Mouse (Mus musculus): ENCODE results near the gene Usp39. TPM values are rescaled to one million over a fixed set of nuclear protein-coding genes. Genes with fewer than 3 reads are reported as not detected.
A peak's percentile ranks its signal among the peaks of the same experiment; 100 is the strongest.

Gene Usp39
- polyA plus RNA-seq, 1 experiment from 2014 or later, result 113 TPM

GRCm38 (mm10) chr6:72366304-72366703, 21.3 kb upstream of the Usp39 start:
- Histone ChIP-seq H3K27ac (ENCODE audit: low read depth, low read length) (no peak overlapping the region), H3K27me3 (ENCODE audit: control insufficient read depth, insufficient read depth, low read length) (no peaks in the 10 kb centered on the region), H3K4me1 (replicated peaks; ENCODE audit: control insufficient read depth, insufficient read depth, low read length) (peaks cover 5% of the 10 kb centered on the region; the same call in 1 of the 2 replicates), H3K36me3 (ENCODE audit: control insufficient read depth, insufficient read depth, low read length) (no peaks in the 10 kb centered on the region), H3K4me3 (ENCODE audit: low read depth, low read length) (no peak overlapping the region), H3K9ac (ENCODE audit: low read length) (no peak overlapping the region), H3K9me3 (ENCODE audit: control insufficient read depth, low read length) (no peaks in the 10 kb centered on the region), H3K4me2 (ENCODE audit: low read depth, low read length, severe bottlenecking) (no peak overlapping the region)
- ATAC-seq (replicated peaks; ENCODE audit: low FRiP score), result no peak
- no peak for DNase-seq (ENCODE audit: low spot score)
- 66% methylated on average over 3 of the region's 3 CpGs for WGBS

GRCm38 (mm10) chr6:72364985-72365384, 20.0 kb upstream of the Usp39 start:
- no peak overlapping the region for H3K4me2 ChIP-seq (ENCODE audit: low read depth, low read length, severe bottlenecking)
- no peak overlapping the region for H3K27ac ChIP-seq (ENCODE audit: low read depth, low read length)
- no peak overlapping the region for H3K9ac ChIP-seq (ENCODE audit: low read length)
- 70% methylated on average over 6 of the region's 6 CpGs for WGBS
- H3K9me3 ChIP-seq (ENCODE audit: control insufficient read depth, low read length), result no peaks in the 10 kb centered on the region
- H3K36me3 ChIP-seq (ENCODE audit: control insufficient read depth, insufficient read depth, low read length), result no peaks in the 10 kb centered on the region
- peaks cover 5% of the 10 kb centered on the region; the same call in 1 of the 2 replicates for H3K4me1 ChIP-seq (replicated peaks; ENCODE audit: control insufficient read depth, insufficient read depth, low read length)
- DNase-seq (ENCODE audit: low spot score), result no peak
- no peak overlapping the region for H3K4me3 ChIP-seq (ENCODE audit: low read depth, low read length)
- H3K27me3 ChIP-seq (ENCODE audit: control insufficient read depth, insufficient read depth, low read length), result no peaks in the 10 kb centered on the region
- no peak for ATAC-seq (replicated peaks; ENCODE audit: low FRiP score)

DNA sequence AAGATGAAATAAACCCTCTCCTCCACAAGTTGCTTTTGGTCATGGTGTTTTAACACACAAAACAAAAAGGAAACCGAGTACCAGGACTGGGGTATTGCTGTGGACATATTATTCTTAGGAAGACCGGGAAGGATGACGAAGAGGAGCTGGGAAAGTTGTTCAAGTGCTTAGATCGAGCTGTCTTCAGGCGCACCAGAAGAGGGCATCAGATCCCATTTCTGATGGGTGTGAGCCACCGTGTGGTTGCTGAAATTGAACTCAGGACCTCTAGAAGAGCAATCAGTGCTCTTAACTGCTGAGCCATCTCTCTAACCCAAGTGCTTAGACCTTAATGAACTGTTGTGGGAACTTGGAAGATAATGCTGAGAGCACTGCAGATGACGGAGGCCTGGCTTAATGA, 19.0 kb upstream of the Usp39 start:
- Histone ChIP-seq H3K4me3 (ENCODE audit: low read depth, low read length) (no peak overlapping the region), H3K9me3 (ENCODE audit: control insufficient read depth, low read length) (no peaks in the 10 kb centered on the region), H3K9ac (ENCODE audit: low read length) (no peak overlapping the region), H3K27ac (ENCODE audit: low read depth, low read length) (no peak overlapping the region), H3K4me2 (ENCODE audit: low read depth, low read length, severe bottlenecking) (no peak overlapping the region), H3K36me3 (ENCODE audit: control insufficient read depth, insufficient read depth, low read length) (no peaks in the 10 kb centered on the region), H3K4me1 (replicated peaks; ENCODE audit: control insufficient read depth, insufficient read depth, low read length) (peaks cover 5% of the 10 kb centered on the region; the same call in 1 of the 2 replicates), H3K27me3 (ENCODE audit: control insufficient read depth, insufficient read depth, low read length) (no peaks in the 10 kb centered on the region)
- DNase-seq (ENCODE audit: low spot score), result no peak
- ATAC-seq (replicated peaks; ENCODE audit: low FRiP score), result no peak
- WGBS, result 44% methylated on average over 7 of the region's 7 CpGs

DNA sequence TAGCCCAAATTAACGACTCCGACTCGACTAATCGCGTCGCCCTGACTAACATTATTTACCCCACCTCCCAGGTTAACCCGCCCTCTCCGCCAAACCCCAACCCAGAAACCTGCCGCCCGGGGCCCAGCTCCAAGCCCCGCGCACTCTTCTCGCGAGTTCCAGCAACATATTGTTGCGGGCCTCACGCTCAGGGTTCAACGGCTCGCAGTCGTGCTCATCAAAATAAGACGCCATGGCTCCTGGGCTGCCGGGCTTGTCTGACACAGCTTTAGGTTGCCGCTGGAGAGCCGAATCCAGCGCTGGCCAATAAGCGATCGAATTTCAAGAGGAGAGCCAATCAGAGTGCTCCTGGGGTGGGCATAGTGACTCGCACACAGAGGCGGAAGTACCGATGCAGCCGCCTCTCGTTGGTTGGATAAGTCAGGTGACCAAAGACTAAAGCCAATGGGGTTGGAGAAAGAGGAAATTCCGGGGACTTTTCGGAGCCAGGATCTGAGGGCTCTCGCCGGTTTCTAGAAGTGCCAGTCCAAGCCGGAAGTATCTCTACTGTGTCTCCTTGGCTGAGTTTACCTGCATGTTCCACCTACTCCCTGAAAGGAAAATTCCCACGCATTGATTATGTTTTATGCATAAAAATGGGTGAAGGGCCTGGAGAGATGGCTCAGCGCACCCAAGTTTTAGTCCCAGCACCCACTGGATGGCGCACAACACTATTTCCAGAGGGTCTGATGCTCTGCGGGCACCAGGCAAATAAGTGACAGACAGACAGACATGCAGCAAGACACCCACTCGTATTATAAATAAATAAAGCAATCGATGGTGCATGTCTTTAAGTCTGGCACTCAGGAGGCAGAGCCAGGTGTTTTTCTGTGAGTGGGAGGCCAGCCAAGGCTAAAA, 17.4 kb upstream of the Usp39 start:
- Histone ChIP-seq H3K4me1 (replicated peaks; ENCODE audit: control insufficient read depth, insufficient read depth, low read length) (peaks cover 5% of the 10 kb centered on the region; the same call in 1 of the 2 replicates), H3K27me3 (ENCODE audit: control insufficient read depth, insufficient read depth, low read length) (no peaks in the 10 kb centered on the region), H3K4me2 (ENCODE audit: low read depth, low read length, severe bottlenecking) (peak overlapping the region; percentile 76), H3K36me3 (ENCODE audit: control insufficient read depth, insufficient read depth, low read length) (no peaks in the 10 kb centered on the region; the same call in 1 of the 2 replicates), H3K9ac (ENCODE audit: low read length) (peak overlapping the region; percentile 72), H3K4me3 (ENCODE audit: low read depth, low read length) (peak overlapping the region; percentile 80), H3K9me3 (ENCODE audit: control insufficient read depth, low read length) (no peaks in the 10 kb centered on the region), H3K27ac (ENCODE audit: low read depth, low read length) (peak overlapping the region; percentile 59; the same call in 1 of the 2 replicates)
- peak; percentile 95 for DNase-seq (ENCODE audit: low spot score)
- under 1% methylated on average over 42 of the region's 42 CpGs for WGBS
- ATAC-seq (replicated peaks; ENCODE audit: low FRiP score), result peak; percentile 99

DNA sequence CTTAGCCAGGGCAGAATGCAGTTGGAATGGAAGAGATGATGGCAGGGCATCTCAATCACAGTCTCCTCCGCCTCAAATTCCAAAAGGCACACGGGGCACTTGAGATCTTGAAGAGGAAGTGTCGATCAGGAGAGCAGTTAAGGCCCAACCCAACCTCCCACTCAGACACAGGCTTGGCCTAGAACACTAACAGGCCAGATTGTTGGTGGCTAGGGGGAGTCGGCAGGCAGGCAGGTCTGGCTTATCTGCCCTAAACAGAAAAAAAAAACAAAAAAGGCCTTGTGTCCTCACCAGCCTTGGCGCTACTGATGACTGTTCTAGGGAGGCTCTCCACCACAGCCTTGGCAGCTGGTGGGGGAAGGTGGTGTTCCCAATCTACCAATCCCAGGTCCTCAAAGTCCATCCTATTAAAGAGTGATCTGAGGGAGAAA, 16.2 kb upstream of the Usp39 start:
- no peak overlapping the region; the same call in 1 of the 2 replicates for H3K9ac ChIP-seq (ENCODE audit: low read length)
- H3K4me1 ChIP-seq (replicated peaks; ENCODE audit: control insufficient read depth, insufficient read depth, low read length), result peaks cover 5% of the 10 kb centered on the region; the same call in 1 of the 2 replicates
- WGBS, result 73% methylated on average over 5 of the region's 5 CpGs
- no peak overlapping the region for H3K27ac ChIP-seq (ENCODE audit: low read depth, low read length)
- no peaks in the 10 kb centered on the region; the same call in 1 of the 2 replicates for H3K36me3 ChIP-seq (ENCODE audit: control insufficient read depth, insufficient read depth, low read length)
- H3K27me3 ChIP-seq (ENCODE audit: control insufficient read depth, insufficient read depth, low read length), result no peaks in the 10 kb centered on the region
- ATAC-seq (replicated peaks; ENCODE audit: low FRiP score) (no peak), DNase-seq (ENCODE audit: low spot score) (no peak)
- no peaks in the 10 kb centered on the region for H3K9me3 ChIP-seq (ENCODE audit: control insufficient read depth, low read length)
- H3K4me2 ChIP-seq (ENCODE audit: low read depth, low read length, severe bottlenecking), result peak overlapping the region; percentile 76
- peak overlapping the region; percentile 80 for H3K4me3 ChIP-seq (ENCODE audit: low read depth, low read length)

DNA sequence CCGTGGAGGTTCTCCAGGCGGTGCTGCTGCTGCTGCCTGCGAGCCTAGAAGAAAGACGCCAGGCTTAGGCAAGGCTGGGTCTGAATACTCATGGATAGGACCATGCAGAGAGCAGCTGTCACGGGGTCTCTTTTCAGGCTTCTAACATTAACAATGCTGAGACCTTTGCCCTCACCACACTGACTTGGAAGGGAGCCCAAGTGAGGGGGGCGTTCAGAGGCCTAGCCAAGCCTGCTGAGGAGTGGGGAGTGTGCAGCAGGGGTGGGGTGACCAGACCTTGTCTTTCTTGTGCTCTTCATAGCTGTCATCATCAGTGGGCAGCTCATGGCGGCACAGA, 15.6 kb upstream of the Usp39 start:
- Histone ChIP-seq H3K4me1 (replicated peaks; ENCODE audit: control insufficient read depth, insufficient read depth, low read length) (peaks cover 7% of the 10 kb centered on the region; the same call in 1 of the 2 replicates), H3K4me2 (ENCODE audit: low read depth, low read length, severe bottlenecking) (no peak overlapping the region), H3K9ac (ENCODE audit: low read length) (no peak overlapping the region), H3K27me3 (ENCODE audit: control insufficient read depth, insufficient read depth, low read length) (no peaks in the 10 kb centered on the region), H3K36me3 (ENCODE audit: control insufficient read depth, insufficient read depth, low read length) (no peaks in the 10 kb centered on the region; the same call in 1 of the 2 replicates), H3K27ac (ENCODE audit: low read depth, low read length) (no peak overlapping the region), H3K4me3 (ENCODE audit: low read depth, low read length) (no peak overlapping the region), H3K9me3 (ENCODE audit: control insufficient read depth, low read length) (no peaks in the 10 kb centered on the region)
- 85% methylated on average over 7 of the region's 7 CpGs for WGBS
- no peak for ATAC-seq (replicated peaks; ENCODE audit: low FRiP score)
- no peak for DNase-seq (ENCODE audit: low spot score)

- no peak overlapping the region for H3K9ac ChIP-seq (ENCODE audit: low read length)
- no peak overlapping the region for H3K4me2 ChIP-seq (ENCODE audit: low read depth, low read length, severe bottlenecking)
- DNase-seq (ENCODE audit: low spot score) (no peak), ATAC-seq (replicated peaks; ENCODE audit: low FRiP score) (no peak)
- H3K9me3 ChIP-seq (ENCODE audit: control insufficient read depth, low read length), result no peaks in the 10 kb centered on the region
- H3K36me3 ChIP-seq (ENCODE audit: control insufficient read depth, insufficient read depth, low read length), result no peaks in the 10 kb centered on the region; the same call in 1 of the 2 replicates
- 85% methylated on average over 11 of the region's 11 CpGs for WGBS
- no peaks in the 10 kb centered on the region for H3K27me3 ChIP-seq (ENCODE audit: control insufficient read depth, insufficient read depth, low read length)
- H3K4me1 ChIP-seq (replicated peaks; ENCODE audit: control insufficient read depth, insufficient read depth, low read length), result peaks cover 7% of the 10 kb centered on the region; the same call in 1 of the 2 replicates
- no peak overlapping the region for H3K27ac ChIP-seq (ENCODE audit: low read depth, low read length)
- no peak overlapping the region for H3K4me3 ChIP-seq (ENCODE audit: low read depth, low read length)
These were observed 15.1 kb upstream of the Usp39 start for GRCm38 (mm10) chr6:72359891-72360598.

DNA sequence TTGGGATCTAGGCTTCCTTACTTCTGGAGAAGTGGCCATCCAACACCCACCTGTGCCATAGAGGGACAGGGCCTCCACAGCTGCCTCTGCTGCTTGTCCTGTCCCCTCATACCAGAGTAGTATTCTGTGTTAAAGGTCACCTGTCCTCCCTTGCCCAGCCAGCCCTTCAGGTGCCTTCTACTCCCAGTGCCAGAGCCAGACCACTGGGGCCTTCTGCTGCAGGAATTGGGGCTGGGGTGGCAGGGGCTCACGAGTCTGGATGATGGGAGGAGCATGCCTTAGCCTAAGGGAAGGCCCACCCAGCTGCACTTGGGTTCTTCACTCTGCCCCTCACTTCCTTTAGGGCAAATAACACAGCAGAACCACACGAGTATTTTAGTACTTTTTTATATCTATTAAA, 14.4 kb upstream of the Usp39 start:
- Histone ChIP-seq H3K9me3 (ENCODE audit: control insufficient read depth, low read length) (no peaks in the 10 kb centered on the region), H3K4me1 (replicated peaks; ENCODE audit: control insufficient read depth, insufficient read depth, low read length) (peaks cover 10% of the 10 kb centered on the region; the same call in 1 of the 2 replicates), H3K4me3 (ENCODE audit: low read depth, low read length) (no peak overlapping the region), H3K4me2 (ENCODE audit: low read depth, low read length, severe bottlenecking) (no peak overlapping the region), H3K27me3 (ENCODE audit: control insufficient read depth, insufficient read depth, low read length) (no peaks in the 10 kb centered on the region), H3K36me3 (ENCODE audit: control insufficient read depth, insufficient read depth, low read length) (no peaks in the 10 kb centered on the region; the same call in 1 of the 2 replicates), H3K9ac (ENCODE audit: low read length) (no peak overlapping the region), H3K27ac (ENCODE audit: low read depth, low read length) (no peak overlapping the region)
- 73% methylated on average over 2 of the region's 2 CpGs for WGBS
- no peak for DNase-seq (ENCODE audit: low spot score)
- ATAC-seq (replicated peaks; ENCODE audit: low FRiP score), result no peak
